Mouse (Mus musculus): ENCODE data around the gene Stk38.

GRCm38 (mm10) chr17:29033569-29034061 lies 25.8 kb upstream of the Stk38 start:
- TF ChIP-seq GATA1 (IDR thresholded peaks at IDR 0.05; ENCODE audit: borderline replicate concordance, low read length) (no peak), FLI1 (IDR thresholded peaks at IDR 0.05; ENCODE audit: low read length) (no peak)

Measured in megakaryocyte, embryonic 14.5 days (primary cell).